Mouse (Mus musculus): ENCODE measurements around the gene Cga. TPM values are rescaled to one million over a fixed set of nuclear protein-coding genes. Genes with fewer than 3 reads are reported as not detected.

The Cga gene
- total RNA-seq, 2 experiments from 2014 or later = not detected

GRCm38 (mm10) chr4:34953716-34954115, 60.1 kb downstream of the Cga start:
- intact Hi-C loops (cut with DNase I) = no loop called here
- no peak for DNase-seq (ENCODE audit: low spot score in 2 of 2)

Other genes starting within 250 kb of the Cga start
- gene Slc35a1, start 206.3 kb upstream of the Cga start, total RNA-seq (2021) = 10 to 100 TPM; 19.6 to 22.6 TPM
- gene Cfap206, start 163.6 kb upstream of the Cga start, total RNA-seq (2021) = 1 to 10 TPM; 2.1 to 2.5 TPM
- gene Gm136, start 137.5 kb upstream of the Cga start, total RNA-seq (2021) = not detected
- gene Smim8, start 115.4 kb upstream of the Cga start, total RNA-seq (2021) = 10 to 100 TPM; 19.5 to 24.3 TPM
- gene Zfp292, start 10.8 kb upstream of the Cga start, total RNA-seq (2021) = 10 to 100 TPM; 26.5 to 26.7 TPM